8 mouse cellular contexts compared by ENCODE assay signal in the genomic region with DNA sequence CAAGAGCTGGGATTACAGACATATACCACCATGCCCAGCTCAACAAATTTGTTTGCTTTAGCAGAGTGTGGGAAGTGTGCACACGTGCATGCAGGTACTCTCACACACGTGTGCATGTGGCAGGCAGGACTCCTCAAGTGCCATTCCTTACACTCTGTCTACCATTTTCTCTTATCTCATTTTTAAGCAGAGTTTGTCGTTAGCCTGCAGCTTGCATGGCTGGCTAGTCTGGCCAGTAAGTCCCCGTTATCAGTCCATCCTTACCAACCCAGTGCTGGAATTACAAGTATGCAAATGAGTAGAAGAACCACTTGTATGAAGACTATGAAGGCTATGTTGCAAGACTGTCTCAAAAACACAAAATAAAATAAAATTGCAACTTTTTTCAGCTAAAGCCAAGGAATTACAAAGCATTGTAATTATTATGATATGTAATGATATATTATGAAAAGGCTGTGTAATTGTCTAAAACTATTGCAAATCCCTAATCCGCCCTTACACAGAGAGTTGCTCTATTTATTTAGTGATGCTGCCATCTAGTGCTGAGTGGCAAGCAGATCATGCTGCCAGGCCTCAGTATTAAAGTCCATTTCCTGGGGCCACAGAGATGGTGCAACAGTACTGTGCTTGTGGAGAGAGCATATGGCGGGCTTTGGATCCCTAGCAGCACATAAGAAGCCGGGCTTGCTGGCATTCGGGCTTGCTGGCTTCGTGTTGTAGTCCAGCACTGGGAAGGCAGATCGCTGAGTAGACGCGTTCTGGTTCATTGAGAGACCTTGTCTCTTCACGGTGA. TPM values are rescaled to one million over a fixed set of nuclear protein-coding genes. Genes with fewer than 3 reads are reported as not detected.
A peak's percentile ranks its signal among the peaks of the same experiment; 100 is the strongest.
DNase-seq lines count a peak whose midpoint lies in the region; ATAC-seq and TF ChIP-seq lines count a peak whose summit lies in the region.

No protein-coding gene starts in this region.

- H3K9me3 ChIP-seq in heart, embryonic 11.5 days (replicated peaks; ENCODE audit: control insufficient read depth, low read length), result no peaks in the 10 kb centered on the region
- no peaks in the 10 kb centered on the region for H3K9me3 ChIP-seq in E14TG2a.4 (ENCODE audit: low read length)
- H3K9me3 ChIP-seq in forebrain, embryonic 15.5 days, result no peaks in the 10 kb centered on the region

- no peak for DNase-seq in heart, adult 2 months
- DNase-seq in cerebellum, adult 8-10 months, result peak; percentile 72
- DNase-seq in kidney, postnatal 36 days, result peak; percentile 42 to 48
- DNase-seq in telencephalon, adult 2 months (ENCODE audit: low read depth, low spot score), result peak; percentile 21
- DNase-seq in ovary, adult 18-20 months (ENCODE audit: low spot score), result no peak

- H3K36me3 ChIP-seq in heart, adult 2 months (ENCODE audit: control insufficient read depth, insufficient read depth, low read length), result no peaks in the 10 kb centered on the region; the same call in none of the 2 replicates
- H3K36me3 ChIP-seq in heart, embryonic 11.5 days (ENCODE audit: control insufficient read depth, insufficient read depth, low read length), result peaks cover 19% of the 10 kb centered on the region
- H3K36me3 ChIP-seq in E14TG2a.4 (ENCODE audit: insufficient read depth, low read length), result peaks cover 80% of the 10 kb centered on the region
- peaks cover 50% of the 10 kb centered on the region for H3K36me3 ChIP-seq in forebrain, embryonic 15.5 days

- H3K4me3 ChIP-seq in heart, adult 2 months, result no peak overlapping the region
- H3K4me3 ChIP-seq in heart, embryonic 11.5 days (ENCODE audit: low read depth, low read length), result no peak overlapping the region
- no peak overlapping the region for H3K4me3 ChIP-seq in E14TG2a.4 (replicated peaks; ENCODE audit: low read length)
- no peak overlapping the region for H3K4me3 ChIP-seq in forebrain, embryonic 15.5 days

- intact Hi-C loops in heart, adult 2 months (cut with DNase I), result loop anchor here (5.0 kb wide), 1 partner anchor 379 kb away; no protein-coding TSS in a partner anchor

- H3K4me1 ChIP-seq in heart, adult 2 months (ENCODE audit: control insufficient read depth, insufficient read depth, low read length), result no peaks in the 10 kb centered on the region; the same call in none of the 2 replicates
- no peaks in the 10 kb centered on the region for H3K4me1 ChIP-seq in heart, embryonic 11.5 days (ENCODE audit: control insufficient read depth, insufficient read depth, low read length)
- H3K4me1 ChIP-seq in E14TG2a.4 (replicated peaks; ENCODE audit: low read depth, low read length), result peaks cover 2% of the 10 kb centered on the region; the same call in 1 of the 2 replicates
- no peaks in the 10 kb centered on the region for H3K4me1 ChIP-seq in forebrain, embryonic 15.5 days

- no peaks in the 10 kb centered on the region for H3K27me3 ChIP-seq in heart, adult 2 months (ENCODE audit: control insufficient read depth, insufficient read depth, low read length)
- H3K27me3 ChIP-seq in heart, embryonic 11.5 days (ENCODE audit: control insufficient read depth, insufficient read depth, low read length), result no peaks in the 10 kb centered on the region
- H3K27me3 ChIP-seq in E14TG2a.4 (ENCODE audit: insufficient read depth, low read length), result no peaks in the 10 kb centered on the region
- no peaks in the 10 kb centered on the region for H3K27me3 ChIP-seq in forebrain, embryonic 15.5 days

- 73% methylated on average over 13 of the region's 13 CpGs for WGBS in heart, adult 2 months
- 71% methylated on average over 13 of the region's 13 CpGs for WGBS in heart, embryonic 11.5 days (ENCODE audit: insufficient replicate concordance)
- 89% methylated on average over 13 of the region's 13 CpGs for WGBS in forebrain, embryonic 15.5 days

- no peaks in the 10 kb centered on the region for H3K79me2 ChIP-seq in heart, adult 2 months (replicated peaks; ENCODE audit: control insufficient read depth, insufficient read depth, low read length)

- no peak overlapping the region for H3K27ac ChIP-seq in heart, adult 2 months
- H3K27ac ChIP-seq in heart, embryonic 11.5 days (ENCODE audit: low read depth, low read length), result no peak overlapping the region
- no peak overlapping the region for H3K27ac ChIP-seq in forebrain, embryonic 15.5 days (replicated peaks)

- TF ChIP-seq POLR2A in heart, adult 2 months (IDR thresholded peaks at IDR 0.05; ENCODE audit: insufficient read depth, low read depth, low read length), result no peak

- no peak overlapping the region for H3K4me2 ChIP-seq in heart, embryonic 11.5 days
- H3K4me2 ChIP-seq in forebrain, embryonic 15.5 days (replicated peaks), result no peak overlapping the region

- TF ChIP-seq EP300 in heart, adult 2 months (IDR thresholded peaks at IDR 0.05; ENCODE audit: insufficient read depth, low read depth, low read length), result no peak

- peak; percentile 66 for TF ChIP-seq CTCF in heart, adult 2 months (IDR thresholded peaks at IDR 0.05)
- peak; percentile 55 for TF ChIP-seq CTCF in E14TG2a.4 (conservative IDR thresholded peaks at IDR 0.05; ENCODE audit: low read length)

- no peak overlapping the region for H3K9ac ChIP-seq in heart, adult 2 months (ENCODE audit: low read depth, low read length)
- no peak overlapping the region for H3K9ac ChIP-seq in heart, embryonic 11.5 days (ENCODE audit: low read depth, low read length)
- H3K9ac ChIP-seq in forebrain, embryonic 15.5 days (replicated peaks), result no peak overlapping the region

- ATAC-seq in heart, embryonic 11.5 days (replicated peaks; ENCODE audit: insufficient number of reproducible peaks, low FRiP score, low TSS enrichment), result no peak
- ATAC-seq in forebrain, embryonic 15.5 days (replicated peaks), result no peak

RNA-seq across cellular contexts. Expression of gene Cacna1d, which starts 24.9 kb away (rescaled TPM):
- 1 to 10 TPM; 1.3 to 2.1 TPM for total RNA-seq in heart, adult 2 months (2021)
- 3.0 and 4.6 TPM in 2 replicates for polyA plus RNA-seq in heart, adult 2 months (2012; rRNA removed)
- 9.7 and 17.5 TPM in 2 replicates for polyA plus RNA-seq in heart, embryonic 11.5 days (2014; fragmentation: Nextera tagmentation; extraction: Ambion mirVana)
- polyA plus RNA-seq in forebrain, embryonic 15.5 days (2015; fragmentation: Nextera tagmentation; extraction: Ambion mirVana), result 7.1 and 8.2 TPM in 2 replicates

RNA-seq across cellular contexts. Expression of gene Tkt, which starts 32.0 kb away (rescaled TPM):
- total RNA-seq in heart, adult 2 months (2021), result 10 to 100 TPM; 30.7 to 32.8 TPM
- polyA plus RNA-seq in heart, adult 2 months (2012; rRNA removed), result 75.5 and 119 TPM in 2 replicates
- 38.6 and 54.6 TPM in 2 replicates for polyA plus RNA-seq in heart, embryonic 11.5 days (2014; fragmentation: Nextera tagmentation; extraction: Ambion mirVana)
- 327 and 333 TPM in 2 replicates for polyA plus RNA-seq in forebrain, embryonic 15.5 days (2015; fragmentation: Nextera tagmentation; extraction: Ambion mirVana)

RNA-seq across cellular contexts. Expression of gene Dcp1a, which starts 36.8 kb away (rescaled TPM):
- 10 to 100 TPM in 1 of 2 experiments, 1 to 10 TPM in 1; 9.8 to 10.8 TPM for total RNA-seq in heart, adult 2 months (2021)
- polyA plus RNA-seq in heart, adult 2 months (2012; rRNA removed), result 15.4 and 16.0 TPM in 2 replicates
- polyA plus RNA-seq in heart, embryonic 11.5 days (2014; fragmentation: Nextera tagmentation; extraction: Ambion mirVana), result 21.2 and 21.5 TPM in 2 replicates
- polyA plus RNA-seq in forebrain, embryonic 15.5 days (2015; fragmentation: Nextera tagmentation; extraction: Ambion mirVana), result 19.2 and 21.2 TPM in 2 replicates

Comparison
In these comparisons a context has a peak if more than half of its experiments do, and no peak if none do; other contexts are left out.
1. DNase-seq: peak in cerebellum, adult 8-10 months (single experiment), kidney, postnatal 36 days (2 of 2) and telencephalon, adult 2 months (single experiment); none in heart, adult 2 months (0 of 2) and ovary, adult 18-20 months (single experiment).